Mouse (Mus musculus) CH12.LX (cell line): ENCODE results near the gene Stap2. TPM values are rescaled to one million over a fixed set of nuclear protein-coding genes. Genes with fewer than 3 reads are reported as not detected.

Experiments
- DNase-seq: peaks from one replicate; pipeline ENCODE4 v3.0.0-alpha.2; 2013; ENCODE audit errors: extremely low read depth
- H3K27ac ChIP-seq: 2 replicates; pipeline ENCODE4 v1.5.1; 2012; ENCODE audit warnings: low read depth, mild to moderate bottlenecking, control low read depth, moderate library complexity; ENCODE audit not compliant: insufficient read depth
- H3K27me3 ChIP-seq: replicated peaks from 2 replicates; pipeline ENCODE3; 2012; ENCODE audit warnings: inconsistent platforms
- H3K36me3 ChIP-seq, 2 experiments: replicated peaks in 1 of 2; 2 replicates each; pipeline versions ENCODE3 to v1.6.1; 2012; ENCODE audit warnings: inconsistent platforms in 1 of 2, low read length in 1 of 2, mild to moderate bottlenecking in 1 of 2, mixed read lengths in 1 of 2, moderate library complexity in 1 of 2; ENCODE audit not compliant: control insufficient read depth in 1 of 2, insufficient read depth in 1 of 2
- H3K4me1 ChIP-seq, 2 experiments: 2 replicates each; pipeline ENCODE4 v1.6.1; 2012; ENCODE audit warnings: inconsistent platforms in 1 of 2, moderate library complexity in 1 of 2; ENCODE audit not compliant: insufficient read depth in 2 of 2, control insufficient read depth in 1 of 2
- H3K4me2 ChIP-seq: 2 replicates; pipeline ENCODE4 v1.6.1; 2012; ENCODE audit warnings: low read depth, mild to moderate bottlenecking, control low read depth; ENCODE audit not compliant: poor library complexity, insufficient read depth, severe bottlenecking
- H3K4me3 ChIP-seq, 3 experiments: fragments of 150-350 bp in 1 of 3; sonication (generic) in 1 of 3; replicated peaks in 1 of 3; 2 replicates each; pipeline versions ENCODE3 to v1.5.1; 2011 to 2012; ENCODE audit warnings: low read depth in 2 of 3, low read length in 2 of 3, mild to moderate bottlenecking in 2 of 3, moderate library complexity in 2 of 3, control low read depth in 1 of 3, improper control_type of control experiment in 1 of 3, inconsistent platforms in 1 of 3, mixed read lengths in 1 of 3; ENCODE audit not compliant: poor library complexity in 1 of 3
- H3K79me2 ChIP-seq: replicated peaks from 2 replicates; pipeline ENCODE4 v1.6.1; 2012; ENCODE audit warnings: mild to moderate bottlenecking, moderate library complexity; ENCODE audit not compliant: control insufficient read depth, poor library complexity, insufficient read depth, severe bottlenecking; ENCODE audit errors: extremely low read depth
- H3K9ac ChIP-seq: 2 replicates; pipeline ENCODE4 v1.6.1; 2012; ENCODE audit warnings: low read depth, mild to moderate bottlenecking, control low read depth, moderate library complexity; ENCODE audit not compliant: insufficient read depth
- H3K9me3 ChIP-seq: replicated peaks from 2 replicates; pipeline ENCODE3; 2012; ENCODE audit warnings: low read length, inconsistent platforms, mixed read lengths
- CHD1 ChIP-seq: IDR thresholded peaks from 2 replicates; pipeline ENCODE4 v1.6.1; 2012; ENCODE audit warnings: low read depth, low read length, improper control_type of control experiment, inconsistent platforms
- CHD2 ChIP-seq: IDR thresholded peaks from 2 replicates; pipeline ENCODE4 v1.6.1; 2011; ENCODE audit warnings: low read length, improper control_type of control experiment
- E2F4 ChIP-seq: IDR thresholded peaks from 2 replicates; pipeline ENCODE4 v1.6.1; 2011; ENCODE audit warnings: low read depth, low read length, improper control_type of control experiment; ENCODE audit not compliant: insufficient replicate concordance
- ETS1 ChIP-seq: conservative IDR thresholded peaks from 2 replicates; pipeline ENCODE4 v1.6.1; 2012; ENCODE audit warnings: low read depth, mild to moderate bottlenecking, inconsistent platforms, low read length, improper control_type of control experiment, moderate library complexity
- GABPA ChIP-seq: IDR thresholded peaks from 2 replicates; pipeline ENCODE4 v1.6.1; 2012; ENCODE audit warnings: low read depth, low read length, improper control_type of control experiment, inconsistent platforms; ENCODE audit not compliant: insufficient replicate concordance
- IRF4 ChIP-seq: IDR thresholded peaks from 2 replicates; pipeline ENCODE4 v1.6.1; 2014; ENCODE audit warnings: low read depth, mild to moderate bottlenecking, inconsistent platforms, low read length, improper control_type of control experiment
- JUND ChIP-seq: conservative IDR thresholded peaks from 2 replicates; pipeline ENCODE4 v1.6.1; 2011; ENCODE audit warnings: low read depth, low read length, improper control_type of control experiment
- MAX ChIP-seq: IDR thresholded peaks from 2 replicates; pipeline ENCODE4 v1.6.1; 2011; ENCODE audit warnings: low read length, improper control_type of control experiment
- MXI1 ChIP-seq: IDR thresholded peaks from 2 replicates; pipeline ENCODE4 v1.6.1; 2011; ENCODE audit warnings: mild to moderate bottlenecking, low read depth, low read length, improper control_type of control experiment
- NRF1 ChIP-seq: IDR thresholded peaks from 2 replicates; pipeline ENCODE4 v1.6.1; 2014; ENCODE audit warnings: low read depth, mild to moderate bottlenecking, inconsistent platforms, low read length, improper control_type of control experiment, moderate library complexity
- POLR2A ChIP-seq: IDR thresholded peaks from 2 replicates; pipeline ENCODE4 v1.6.1; 2011; ENCODE audit warnings: low read depth, mild to moderate bottlenecking, improper control_type of control experiment, low read length
- RAD21 ChIP-seq: IDR thresholded peaks from 2 replicates; pipeline ENCODE4 v1.6.1; 2011; ENCODE audit warnings: low read depth, mild to moderate bottlenecking, low read length, improper control_type of control experiment, moderate library complexity
- SIN3A ChIP-seq: IDR thresholded peaks from 2 replicates; pipeline ENCODE4 v1.6.1; 2012; ENCODE audit warnings: low read length, improper control_type of control experiment, inconsistent platforms
- TBP ChIP-seq: conservative IDR thresholded peaks from 2 replicates; pipeline ENCODE4 v1.6.1; 2011; ENCODE audit warnings: low read depth, low read length, improper control_type of control experiment
- USF1 ChIP-seq: IDR thresholded peaks from 2 replicates; pipeline ENCODE4 v1.6.1; 2014; ENCODE audit warnings: low read depth, mild to moderate bottlenecking, inconsistent platforms, low read length, improper control_type of control experiment
- ZC3H11A ChIP-seq: IDR thresholded peaks from 2 replicates; pipeline ENCODE4 v1.6.1; 2012; ENCODE audit warnings: low read depth, mild to moderate bottlenecking, inconsistent platforms, low read length, improper control_type of control experiment
- ZMIZ1 ChIP-seq: IDR thresholded peaks from 2 replicates; pipeline ENCODE4 v1.6.1; 2012; ENCODE audit warnings: low read depth, mild to moderate bottlenecking, inconsistent platforms, low read length, improper control_type of control experiment
- ZNF384 ChIP-seq: IDR thresholded peaks from 2 replicates; pipeline ENCODE4 v1.6.1; 2012; ENCODE audit warnings: low read depth, low read length, improper control_type of control experiment, inconsistent platforms
- dilution Hi-C: fragments of 300-500 bp; cut with MboI; formaldehyde crosslinking; loops from 2 replicates; pipeline ENCODE4 v1.14.3; 2020; ENCODE audit warnings: low sequenced_read_pairs; ENCODE audit not compliant: extremely low pct_unique_long_range_greater_than_20kb, extremely low pct_ligation_motif_present
- in situ Hi-C: fragments of 300-500 bp; cut with MboI; formaldehyde crosslinking; loops from 3 replicates; pipeline ENCODE4 v1.14.3; 2019; ENCODE audit warnings: low sequenced_read_pairs, low pct_ligation_motif_present, low pct_unique_long_range_greater_than_20kb, mixed read lengths
- polyA plus RNA-seq: library from polyadenylated mRNA; unstranded; fragments of >175 nt; gene quantifications from 2 replicates; pipeline ENCODE4 v1.2.1, GENCODE M21; 2012; ENCODE audit warnings: low read depth; ENCODE audit not compliant: insufficient read length
- total RNA-seq, 2 experiments: library from RNA; depleted of rRNA; stranded (reverse); fragments of 300-350 nt in 1 of 2; fragments of >200 nt in 1 of 2; gene quantifications; 2 replicates each; pipeline ENCODE4 v1.2.3; 2012 to 2014

Stap2 gene
- total and polyA plus RNA-seq, 3 experiments: 0.51 to 3.2 (median 0.52) TPM

DNA sequence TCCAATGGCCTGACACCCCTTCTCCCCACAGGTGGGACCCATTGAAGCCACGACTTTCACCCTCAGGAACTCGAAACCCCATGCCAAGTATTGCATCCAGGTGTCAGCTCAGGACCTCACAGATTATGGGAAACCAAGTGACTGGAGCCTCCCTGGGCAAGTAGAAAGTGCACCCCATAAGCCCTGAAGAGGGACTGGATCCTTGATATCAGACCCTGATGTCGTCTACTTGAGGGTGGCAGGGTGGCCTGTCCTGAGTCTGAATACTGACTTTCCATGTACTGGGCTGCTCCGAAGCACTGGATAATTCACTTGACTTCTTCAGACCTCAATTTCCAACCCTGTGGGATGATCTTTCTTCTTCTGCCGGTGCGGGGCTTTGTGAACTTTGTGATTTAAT, 48.8 kb downstream of the Stap2 start:
- Histone ChIP-seq H3K36me3 (peaks cover 38 to 50% of the 10 kb centered on the region in 2 experiments), H3K9me3 (no peaks in the 10 kb centered on the region), H3K27me3 (no peaks in the 10 kb centered on the region), H3K4me3 (no peak overlapping the region), H3K79me2 (peaks cover 36% of the 10 kb centered on the region), H3K4me1 (peaks cover 31 to 63% of the 10 kb centered on the region in 2 experiments), H3K4me2 (no peak overlapping the region), H3K27ac (peak overlapping the region; percentile 16; the same call in 1 of the 2 replicates), H3K9ac (no peak overlapping the region)
- in situ Hi-C loops (loop anchor here (10.0 kb wide), 1 partner anchor 62 kb away; the partner anchor contains the start of gene Zfp959), dilution Hi-C loops (no loop called here)
- no peak for DNase-seq
- no peak for TF ChIP-seq E2F4
- no peak for TF ChIP-seq ZC3H11A
- TF ChIP-seq CHD1: no peak
- no peak for TF ChIP-seq POLR2A
- no peak for TF ChIP-seq ETS1

GRCm38 (mm10) chr17:55956129-55956528, 49.3 kb downstream of the Stap2 start:
- Histone ChIP-seq H3K4me1 (peaks cover 30 to 63% of the 10 kb centered on the region in 2 experiments), H3K9me3 (no peaks in the 10 kb centered on the region), H3K36me3 (peaks cover 34 to 46% of the 10 kb centered on the region in 2 experiments), H3K27me3 (no peaks in the 10 kb centered on the region), H3K4me3 (no peak overlapping the region), H3K79me2 (peaks cover 36% of the 10 kb centered on the region), H3K4me2 (no peak overlapping the region)
- DNase-seq: no peak
- in situ Hi-C loops: loop anchor here (10.0 kb wide), 1 partner anchor 61 kb away; the partner anchor contains the start of gene Zfp959
- dilution Hi-C loops: no loop called here
- TF ChIP-seq SIN3A (no peak), USF1 (no peak), JUND (no peak), MXI1 (no peak), CHD1 (no peak), GABPA (no peak), ETS1 (no peak), CHD2 (no peak), MAX (no peak), ZC3H11A (no peak), ZNF384 (no peak), RAD21 (no peak), NRF1 (no peak), TBP (no peak), ZMIZ1 (no peak), IRF4 (no peak)
- TF ChIP-seq, all 38 proteins: peak for 0
- Histone ChIP-seq H3K9ac (no peak overlapping the region), H3K27ac (no peak overlapping the region)
